Mouse (Mus musculus) kidney, adult 2 months (tissue): ENCODE data around the gene Grip1. TPM values are rescaled to one million over a fixed set of nuclear protein-coding genes. Genes with fewer than 3 reads are reported as not detected.

ENCODE experiments used
- DNase-seq: peaks from one replicate; pipeline ENCODE4 v3.0.0; 2021
- H3K27ac ChIP-seq: fragments of 200-500 bp; 2 replicates; pipeline ENCODE4 v1.5.1; 2012; ENCODE audit warnings: low read depth, low read length, control low read depth, inconsistent platforms; ENCODE audit not compliant: insufficient read depth
- H3K27me3 ChIP-seq: fragments of 200-500 bp; replicated peaks from 2 replicates; pipeline ENCODE4 v1.6.1; 2012; ENCODE audit warnings: mild to moderate bottlenecking, moderate library complexity, low read length, inconsistent platforms; ENCODE audit not compliant: control insufficient read depth, insufficient read depth
- H3K36me3 ChIP-seq: fragments of 200-500 bp; 2 replicates; pipeline ENCODE4 v1.6.1; 2012; ENCODE audit warnings: mild to moderate bottlenecking, moderate library complexity, low read length, inconsistent platforms; ENCODE audit not compliant: control insufficient read depth, insufficient read depth
- H3K4me1 ChIP-seq: fragments of 200-500 bp; 2 replicates; pipeline ENCODE4 v1.6.1; 2011; ENCODE audit warnings: low read length; ENCODE audit not compliant: control insufficient read depth, insufficient read depth
- H3K4me3 ChIP-seq: fragments of 200-500 bp; 2 replicates; pipeline ENCODE4 v1.5.1; 2011; ENCODE audit warnings: mild to moderate bottlenecking, low read depth, low read length, control low read depth; ENCODE audit not compliant: insufficient read depth
- CTCF ChIP-seq: fragments of 200-500 bp; conservative IDR thresholded peaks from 2 replicates; pipeline ENCODE4 v1.5.1; 2011; ENCODE audit warnings: low read depth, mild to moderate bottlenecking, control low read depth, low read length, moderate library complexity, mixed read lengths; ENCODE audit not compliant: insufficient read depth, insufficient read length
- POLR2A ChIP-seq: fragments of 200-500 bp; IDR thresholded peaks from one replicate; pipeline ENCODE4 v1.6.1; 2011; ENCODE audit warnings: low read depth, low read length, control low read depth
- WGBS: fragments of 180-500 bp; shearing (Covaris S2); methylation state at CpG from one replicate; pipeline ENCODE4 v1.1.7; 2018; 5-methylcytosine and 5-hydroxymethylcytosine counted together
- polyA plus RNA-seq: library from polyadenylated mRNA; depleted of rRNA; stranded (reverse); fragments of >200 nt; gene quantifications from 2 replicates; pipeline ENCODE4 v1.2.3, GENCODE M21; 2012

Gene Grip1
- polyA plus RNA-seq, 1 experiment, result 2.7 TPM

- Histone ChIP-seq H3K27ac (no peak overlapping the region), H3K36me3 (no peaks in the 10 kb centered on the region), H3K27me3 (no peaks in the 10 kb centered on the region), H3K4me3 (no peak overlapping the region), H3K4me1 (no peaks in the 10 kb centered on the region)
- DNase-seq, result no peak
- TF ChIP-seq POLR2A (no peak), CTCF (no peak)
- WGBS, result 68% methylated on average over 6 of the region's 6 CpGs
Measured at GRCm38 (mm10) chr10:119752361-119752798, 298.8 kb downstream of the Grip1 start.

DNA sequence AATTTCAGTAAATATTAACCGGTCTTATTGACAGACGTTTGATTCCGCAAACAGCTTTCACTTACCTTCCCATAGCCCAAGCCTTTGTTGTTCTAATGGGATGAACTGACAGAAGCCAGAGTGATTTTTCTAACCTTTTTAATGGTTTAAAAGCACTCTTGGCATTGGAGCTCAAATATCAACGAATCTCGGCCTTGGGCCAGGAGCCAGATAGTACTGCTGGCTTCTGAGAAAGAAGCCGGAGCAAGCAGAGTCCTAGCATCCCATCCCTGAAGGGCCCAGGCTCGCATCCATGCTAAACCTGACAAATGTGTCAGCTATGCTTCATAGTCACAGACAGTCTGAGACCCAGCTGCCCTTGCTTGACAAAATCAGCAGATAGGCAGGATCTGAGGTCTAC lies 302.6 kb downstream of the Grip1 start:
- no peaks in the 10 kb centered on the region for H3K36me3 ChIP-seq
- H3K4me1 ChIP-seq, result no peaks in the 10 kb centered on the region
- no peaks in the 10 kb centered on the region for H3K27me3 ChIP-seq
- no peak for DNase-seq
- no peak overlapping the region for H3K27ac ChIP-seq
- WGBS, result 70% methylated on average over 7 of the region's 7 CpGs
- no peak for TF ChIP-seq CTCF
- no peak for TF ChIP-seq POLR2A
- H3K4me3 ChIP-seq, result no peak overlapping the region

DNA sequence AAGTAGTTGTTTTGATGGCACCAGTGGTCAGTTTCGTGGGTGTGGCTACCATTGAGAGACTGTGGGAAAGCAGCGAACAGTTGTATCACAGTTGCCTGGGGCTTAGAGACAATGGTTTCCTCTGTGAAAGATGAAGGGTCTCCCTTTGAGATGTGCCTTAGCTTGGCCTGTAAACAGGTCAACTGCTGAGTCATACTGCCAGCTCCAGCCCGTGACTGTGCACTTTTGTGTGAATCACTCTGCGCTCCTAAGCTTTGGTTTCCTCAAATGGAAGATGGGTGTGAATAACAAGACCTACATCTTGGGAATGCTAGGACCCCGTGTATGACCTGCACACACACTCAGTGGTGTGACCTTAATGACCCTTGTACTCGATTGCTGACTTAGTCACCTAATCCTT lies 303.6 kb downstream of the Grip1 start:
- no peak for DNase-seq
- 82% methylated on average over 6 of the region's 6 CpGs for WGBS
- Histone ChIP-seq H3K27me3 (no peaks in the 10 kb centered on the region), H3K4me3 (no peak overlapping the region), H3K4me1 (no peaks in the 10 kb centered on the region), H3K27ac (no peak overlapping the region), H3K36me3 (no peaks in the 10 kb centered on the region)
- no peak for TF ChIP-seq CTCF

- Histone ChIP-seq H3K36me3 (no peaks in the 10 kb centered on the region), H3K27ac (no peak overlapping the region), H3K27me3 (no peaks in the 10 kb centered on the region), H3K4me1 (no peaks in the 10 kb centered on the region), H3K4me3 (no peak overlapping the region)
- TF ChIP-seq POLR2A, result no peak
- TF ChIP-seq CTCF, result no peak
- 72% methylated on average over 33 of the region's 33 CpGs for WGBS
- DNase-seq, result no peak
Measured at GRCm38 (mm10) chr10:119761451-119762367, 308.1 kb downstream of the Grip1 start.

- Histone ChIP-seq H3K36me3 (no peaks in the 10 kb centered on the region), H3K4me3 (no peak overlapping the region), H3K27ac (no peak overlapping the region), H3K27me3 (no peaks in the 10 kb centered on the region), H3K4me1 (no peaks in the 10 kb centered on the region)
- 65% methylated on average over 5 of the region's 5 CpGs for WGBS
- DNase-seq, result no peak
- TF ChIP-seq POLR2A (no peak), CTCF (no peak)
Measured at GRCm38 (mm10) chr10:119778871-119779270, 325.2 kb downstream of the Grip1 start.

DNA sequence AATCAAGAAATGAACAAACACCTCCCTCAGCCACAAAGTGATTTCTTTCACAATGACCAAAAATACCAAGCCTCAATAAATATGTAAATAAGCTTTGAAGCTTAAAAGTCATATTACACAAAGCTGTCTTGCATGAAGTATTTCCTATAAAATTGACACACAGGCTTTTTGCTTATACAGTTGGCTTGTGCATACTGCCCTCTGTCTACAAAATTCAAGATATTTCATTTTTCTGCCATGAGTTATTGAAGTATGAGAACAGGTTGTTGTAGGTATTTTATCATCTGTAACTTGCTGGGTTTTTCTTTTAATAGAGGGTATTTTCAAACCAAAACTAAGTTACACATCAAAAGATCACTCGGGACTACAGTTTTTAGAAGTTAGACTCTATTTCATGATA lies 326.0 kb downstream of the Grip1 start:
- H3K27ac ChIP-seq, result no peak overlapping the region
- no peak overlapping the region for H3K4me3 ChIP-seq
- H3K27me3 ChIP-seq, result no peaks in the 10 kb centered on the region
- no peaks in the 10 kb centered on the region for H3K4me1 ChIP-seq
- 84% methylated on average over 1 of the region's 1 CpGs for WGBS
- no peaks in the 10 kb centered on the region for H3K36me3 ChIP-seq
- DNase-seq, result no peak
- TF ChIP-seq CTCF (no peak), POLR2A (no peak)

- Histone ChIP-seq H3K27ac (no peak overlapping the region), H3K4me3 (no peak overlapping the region), H3K4me1 (no peaks in the 10 kb centered on the region), H3K27me3 (no peaks in the 10 kb centered on the region), H3K36me3 (no peaks in the 10 kb centered on the region)
- WGBS, result 63% methylated on average over 1 of the region's 1 CpGs
- TF ChIP-seq POLR2A, result no peak
- TF ChIP-seq CTCF, result no peak
- DNase-seq, result no peak
Measured at GRCm38 (mm10) chr10:119790507-119790906, 336.9 kb downstream of the Grip1 start.
